Mouse (Mus musculus) C2C12 (cell line): Measurements from ENCODE around the gene Fam120b. TPM values are rescaled to one million over a fixed set of nuclear protein-coding genes. Genes with fewer than 3 reads are reported as not detected.

ENCODE experiments used
- H3K27me3 ChIP-seq: one replicate; pipeline ENCODE4 v1.6.1; 2011; ENCODE audit not compliant: control insufficient read depth, insufficient read depth, insufficient read length
- H3K36me3 ChIP-seq: one replicate; pipeline ENCODE4 v1.6.1; 2011; ENCODE audit not compliant: control insufficient read depth, insufficient read depth
- H3K4me3 ChIP-seq: one replicate; pipeline ENCODE4 v1.5.1; 2011; ENCODE audit warnings: mild to moderate bottlenecking, control low read depth; ENCODE audit not compliant: poor library complexity, insufficient read depth, severe bottlenecking
- H3K79me2 ChIP-seq: one replicate; pipeline ENCODE4 v1.6.1; 2011; ENCODE audit not compliant: control insufficient read depth, insufficient read depth
- H3K79me3 ChIP-seq: one replicate; pipeline ENCODE4 v1.6.1; 2011; ENCODE audit warnings: low read depth, control low read depth
- H3ac ChIP-seq: one replicate; pipeline ENCODE3; 2011; ENCODE audit warnings: low read depth; ENCODE audit not compliant: control insufficient read depth, insufficient read length
- CEBPB ChIP-seq: IDR thresholded peaks from one replicate; pipeline ENCODE4 v1.6.1; 2011; ENCODE audit warnings: low read depth, mild to moderate bottlenecking, control low read depth, moderate library complexity
- CTCF ChIP-seq: IDR thresholded peaks from one replicate; pipeline ENCODE4 v1.5.1; 2011; ENCODE audit not compliant: control insufficient read depth, insufficient read depth, insufficient read length
- FOSL1 ChIP-seq: IDR thresholded peaks from one replicate; pipeline ENCODE4 v1.8.0; 2011; ENCODE audit warnings: mild to moderate bottlenecking, low read length; ENCODE audit not compliant: poor library complexity, insufficient read depth, severe bottlenecking
- MAX ChIP-seq: IDR thresholded peaks from one replicate; pipeline ENCODE4 v1.6.1; 2011; ENCODE audit warnings: mild to moderate bottlenecking, control low read depth
- MYOD1 ChIP-seq: IDR thresholded peaks from one replicate; pipeline ENCODE4 v1.6.1; 2011; ENCODE audit warnings: low read depth; ENCODE audit not compliant: control insufficient read depth, insufficient read length
- MYOG ChIP-seq: IDR thresholded peaks from one replicate; pipeline ENCODE4 v1.6.1; 2011; ENCODE audit not compliant: control insufficient read depth, insufficient read length; ENCODE audit errors: extremely low read depth
- USF1 ChIP-seq: IDR thresholded peaks from one replicate; pipeline ENCODE4 v1.6.1; 2011; ENCODE audit warnings: low read depth, mild to moderate bottlenecking, control low read depth, moderate library complexity
- polyA plus RNA-seq: library from polyadenylated mRNA; unstranded; fragments of >200 nt; fragmentation: generic; extraction: Trizol; gene quantifications from one replicate; pipeline ENCODE4 v1.2.1, GENCODE M21; 2012; ENCODE audit warnings: missing spikeins

Fam120b gene
- polyA plus RNA-seq, 1 experiment, result 7.4 TPM

GRCm38 (mm10) chr17:15383360-15383759 is 12.6 kb upstream of the Fam120b start:
- no peak overlapping the region for H3K4me3 ChIP-seq
- no peak overlapping the region for H3ac ChIP-seq
- no peaks in the 10 kb centered on the region for H3K79me2 ChIP-seq
- H3K79me3 ChIP-seq, result no peaks in the 10 kb centered on the region
- no peaks in the 10 kb centered on the region for H3K27me3 ChIP-seq
- no peaks in the 10 kb centered on the region for H3K36me3 ChIP-seq
- no peak for TF ChIP-seq FOSL1
- no peak for TF ChIP-seq USF1
- no peak for TF ChIP-seq CEBPB
- TF ChIP-seq MAX, result no peak
- no peak for TF ChIP-seq MYOD1
- no peak for TF ChIP-seq CTCF
- TF ChIP-seq MYOG, result no peak

GRCm38 (mm10) chr17:15388892-15389291 is 7.1 kb upstream of the Fam120b start:
- Histone ChIP-seq H3K79me2 (no peaks in the 10 kb centered on the region), H3K36me3 (no peaks in the 10 kb centered on the region), H3K4me3 (no peak overlapping the region), H3K27me3 (no peaks in the 10 kb centered on the region), H3K79me3 (no peaks in the 10 kb centered on the region), H3ac (no peak overlapping the region)
- TF ChIP-seq MAX (no peak), FOSL1 (no peak), MYOD1 (no peak), CEBPB (no peak), USF1 (no peak), MYOG (no peak), CTCF (no peak)

GRCm38 (mm10) chr17:15389356-15389755 is 6.6 kb upstream of the Fam120b start:
- no peaks in the 10 kb centered on the region for H3K36me3 ChIP-seq
- H3K27me3 ChIP-seq, result no peaks in the 10 kb centered on the region
- TF ChIP-seq USF1 (no peak), CTCF (no peak), CEBPB (no peak), MYOG (no peak), MAX (no peak)
- H3K4me3 ChIP-seq, result no peak overlapping the region
- H3ac ChIP-seq, result no peak overlapping the region
- no peaks in the 10 kb centered on the region for H3K79me3 ChIP-seq
- H3K79me2 ChIP-seq, result no peaks in the 10 kb centered on the region

GRCm38 (mm10) chr17:15401716-15402115 is 5.7 kb downstream of the Fam120b start:
- TF ChIP-seq CEBPB, result no peak
- no peak for TF ChIP-seq MYOD1
- TF ChIP-seq MAX, result no peak
- no peak for TF ChIP-seq USF1
- TF ChIP-seq MYOG, result no peak
- TF ChIP-seq CTCF, result no peak
- TF ChIP-seq FOSL1, result no peak
- H3K36me3 ChIP-seq, result peaks cover 49% of the 10 kb centered on the region
- no peaks in the 10 kb centered on the region for H3K27me3 ChIP-seq
- H3K79me3 ChIP-seq, result peaks cover 26% of the 10 kb centered on the region
- H3K79me2 ChIP-seq, result peaks cover 52% of the 10 kb centered on the region
- no peak overlapping the region for H3K4me3 ChIP-seq
- H3ac ChIP-seq, result no peak overlapping the region

- Histone ChIP-seq H3K27me3 (no peaks in the 10 kb centered on the region), H3K4me3 (no peak overlapping the region), H3ac (no peak overlapping the region), H3K79me2 (peaks cover 3% of the 10 kb centered on the region), H3K79me3 (no peaks in the 10 kb centered on the region), H3K36me3 (peaks cover 65% of the 10 kb centered on the region)
- TF ChIP-seq MAX (no peak), CEBPB (no peak), MYOG (no peak), CTCF (no peak), MYOD1 (no peak), FOSL1 (no peak), USF1 (no peak)
Measured at GRCm38 (mm10) chr17:15406576-15406975, 10.6 kb downstream of the Fam120b start.

- Histone ChIP-seq H3K4me3 (no peak overlapping the region), H3ac (no peak overlapping the region), H3K36me3 (peaks cover 59% of the 10 kb centered on the region), H3K79me2 (no peaks in the 10 kb centered on the region), H3K79me3 (no peaks in the 10 kb centered on the region), H3K27me3 (no peaks in the 10 kb centered on the region)
- TF ChIP-seq USF1 (no peak), MAX (no peak), MYOD1 (no peak), MYOG (no peak), CEBPB (no peak), FOSL1 (no peak), CTCF (no peak)
Measured at GRCm38 (mm10) chr17:15409261-15409660, 13.3 kb downstream of the Fam120b start.
